Mouse (Mus musculus) spleen, postnatal 14 days (tissue): Measurements from ENCODE around the gene Creb3.
"Not testable (repeated sequence)": the region's sequence is repeated elsewhere in the genome, so short reads cannot be mapped to it uniquely, and the experiment has no call there.

Source experiments
- DNase-seq, 2 experiments: peaks; one replicate each; pipeline ENCODE4 v3.0.0; 2021 to 2022; ENCODE audit warnings: low spot score in 2 of 2

The Creb3 gene

GRCm38 (mm10) chr4:43583421-43583820, 21.3 kb downstream of the Creb3 start:
- DNase-seq, result no peak

DNA sequence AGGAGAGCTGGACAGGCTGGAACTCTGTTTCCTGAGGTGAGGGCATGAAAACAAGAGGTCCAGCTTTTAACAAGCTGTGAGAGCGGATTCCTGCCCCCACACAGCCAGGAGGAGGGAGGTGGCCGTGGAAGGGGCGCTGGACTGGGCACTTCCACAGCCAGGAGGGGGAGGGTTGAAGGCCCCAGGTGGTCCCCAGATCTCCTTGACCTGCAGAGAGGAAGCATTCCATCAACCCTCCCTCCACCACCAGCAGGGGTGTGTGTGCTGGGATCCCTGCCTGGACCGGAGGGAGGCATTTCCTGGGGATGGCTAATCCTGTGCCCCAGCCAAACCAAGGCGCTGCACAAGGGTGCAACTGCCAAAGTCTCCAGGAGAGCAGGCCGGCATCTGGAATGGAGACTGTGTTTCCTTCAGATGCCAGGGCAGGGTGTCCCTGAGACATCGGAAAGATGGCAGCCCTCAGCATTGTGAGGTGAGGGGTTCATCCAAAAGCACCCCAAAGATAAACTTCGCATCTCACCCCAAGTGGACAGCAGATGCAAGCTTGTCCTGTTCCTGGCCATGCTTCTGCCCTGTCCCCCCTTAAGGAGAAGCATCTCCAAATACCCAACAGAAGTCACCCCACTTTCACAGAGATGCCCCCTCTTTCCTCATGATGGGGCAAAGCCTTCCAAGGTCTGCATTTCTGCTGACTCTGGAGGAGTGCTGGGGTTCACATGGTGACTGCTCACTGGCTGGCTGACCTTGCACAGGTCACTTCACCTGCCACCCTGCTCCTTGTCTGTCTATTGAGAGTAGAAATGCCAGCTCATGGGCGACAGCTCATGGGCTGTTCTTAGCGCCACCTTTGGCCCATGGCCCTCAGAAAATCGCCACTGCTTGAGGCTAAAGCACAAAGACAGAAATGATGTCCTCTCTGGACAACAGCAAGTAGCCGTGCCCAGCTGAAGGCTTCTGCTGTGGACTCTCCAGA, 22.6 kb downstream of the Creb3 start, which contains the start of gene Msmp:
Gene Msmp, minus strand, starts transcription at position 51 of the 973 bp plus-strand sequence.
- DNase-seq, result no peak

- DNase-seq, result no peak
Measured at GRCm38 (mm10) chr4:43585682-43586081, 23.6 kb downstream of the Creb3 start.

DNA sequence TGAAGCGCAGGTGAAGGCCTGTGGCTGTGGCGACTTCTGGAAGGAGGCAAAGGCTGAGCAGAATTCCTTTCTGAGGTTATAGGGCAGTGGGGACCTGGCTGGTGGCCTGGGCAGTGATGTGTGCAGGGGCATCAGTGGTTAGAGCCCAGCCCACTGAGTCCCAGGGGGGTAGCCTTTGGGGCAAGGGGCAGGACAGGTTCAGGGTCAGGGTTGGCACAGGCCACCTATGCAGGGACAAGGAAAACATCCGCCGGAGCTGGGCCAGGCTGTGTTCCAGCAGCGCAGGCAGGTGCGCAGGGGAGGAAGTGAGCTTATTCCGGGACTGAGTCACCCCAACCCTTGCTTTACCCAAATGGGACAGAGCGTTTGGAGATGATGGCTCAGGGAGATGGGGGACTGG, 24.3 kb downstream of the Creb3 start:
- no peak for DNase-seq

GRCm38 (mm10) chr4:43587681-43588080, 25.5 kb downstream of the Creb3 start:
- no peak for DNase-seq

DNA sequence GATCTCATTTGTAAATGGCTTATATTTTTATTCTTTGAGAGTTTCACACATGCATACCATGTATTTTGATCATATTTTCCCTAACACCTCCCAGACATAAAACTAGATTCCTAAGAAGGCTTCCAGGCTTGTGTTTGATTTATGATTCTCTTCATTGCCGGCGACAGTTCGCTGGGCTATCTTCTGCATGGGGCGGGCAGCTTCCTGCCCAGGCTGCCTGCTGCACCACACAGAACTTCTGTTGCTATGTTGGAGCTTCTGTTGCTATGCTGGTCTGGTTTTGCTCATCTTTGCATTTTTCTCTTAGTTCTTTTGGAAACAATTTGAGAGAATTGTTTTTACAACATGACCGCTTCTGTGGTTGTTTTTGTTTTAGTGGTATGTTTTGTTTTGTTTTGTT, 29.4 kb downstream of the Creb3 start:
- no peak for DNase-seq

DNA sequence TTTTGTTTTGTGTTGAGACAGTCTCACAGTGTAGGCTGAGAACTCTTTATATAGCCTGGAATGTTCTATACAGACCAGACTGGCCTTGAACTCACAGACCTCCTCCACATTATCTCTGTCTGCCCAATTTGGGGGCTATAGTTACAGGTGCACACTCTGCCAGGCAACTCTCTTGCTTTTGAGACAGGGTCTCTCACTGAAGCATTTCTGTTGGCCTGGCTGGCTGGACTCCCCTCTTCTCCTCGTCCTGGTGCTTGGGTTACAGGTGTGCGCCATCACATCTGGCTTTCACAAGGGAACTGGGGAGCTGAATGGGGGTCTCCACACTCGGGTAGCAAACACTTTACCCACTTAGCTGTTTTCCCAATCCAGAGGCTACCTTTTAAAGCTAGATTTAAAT, 29.8 kb downstream of the Creb3 start:
- no peak for DNase-seq

DNA sequence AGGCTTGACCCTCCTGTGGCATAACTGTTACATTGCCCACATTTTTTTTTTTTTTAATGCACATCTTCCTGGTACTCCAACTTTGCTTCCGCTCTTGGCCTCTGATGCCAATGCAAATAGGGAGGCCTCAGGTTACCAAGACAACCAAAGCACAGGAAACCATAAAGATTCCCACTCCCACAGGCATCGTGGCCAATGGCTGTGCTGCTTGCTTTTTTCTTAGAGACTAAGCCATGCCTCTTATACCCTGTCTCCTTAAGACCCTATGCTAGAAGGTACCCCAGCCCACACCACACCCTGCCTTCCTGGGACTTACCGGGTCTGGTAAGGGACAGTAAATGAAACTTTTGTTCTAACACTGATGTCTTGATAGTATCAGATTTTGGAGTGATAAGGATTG, 31.3 kb downstream of the Creb3 start:
- no peak for DNase-seq

DNA sequence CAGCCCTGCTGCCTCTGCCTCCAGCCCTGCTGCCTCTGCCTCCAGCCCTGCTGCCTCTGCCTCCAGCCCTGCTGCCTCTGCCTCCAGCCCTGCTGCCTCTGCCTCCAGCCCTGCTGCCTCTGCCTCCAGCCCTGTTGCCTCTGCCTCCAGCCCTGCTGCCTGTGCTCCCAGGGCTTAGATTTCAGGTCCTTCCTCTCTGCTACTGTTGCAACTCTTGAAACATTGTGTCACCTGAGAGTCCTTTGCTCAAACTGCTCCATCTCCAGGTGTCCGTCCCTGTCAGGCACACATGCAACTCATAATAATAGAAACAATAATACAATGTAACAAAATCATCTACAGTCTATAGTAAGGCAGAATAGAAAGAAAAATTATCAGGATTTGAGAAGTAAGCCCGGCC, 34.5 kb downstream of the Creb3 start:
- not testable (repeated sequence) for DNase-seq

GRCm38 (mm10) chr4:43598200-43598599, 36.1 kb downstream of the Creb3 start:
- DNase-seq, result no peak

- no peak for DNase-seq
Measured at GRCm38 (mm10) chr4:43598650-43599380, 36.7 kb downstream of the Creb3 start.

DNA sequence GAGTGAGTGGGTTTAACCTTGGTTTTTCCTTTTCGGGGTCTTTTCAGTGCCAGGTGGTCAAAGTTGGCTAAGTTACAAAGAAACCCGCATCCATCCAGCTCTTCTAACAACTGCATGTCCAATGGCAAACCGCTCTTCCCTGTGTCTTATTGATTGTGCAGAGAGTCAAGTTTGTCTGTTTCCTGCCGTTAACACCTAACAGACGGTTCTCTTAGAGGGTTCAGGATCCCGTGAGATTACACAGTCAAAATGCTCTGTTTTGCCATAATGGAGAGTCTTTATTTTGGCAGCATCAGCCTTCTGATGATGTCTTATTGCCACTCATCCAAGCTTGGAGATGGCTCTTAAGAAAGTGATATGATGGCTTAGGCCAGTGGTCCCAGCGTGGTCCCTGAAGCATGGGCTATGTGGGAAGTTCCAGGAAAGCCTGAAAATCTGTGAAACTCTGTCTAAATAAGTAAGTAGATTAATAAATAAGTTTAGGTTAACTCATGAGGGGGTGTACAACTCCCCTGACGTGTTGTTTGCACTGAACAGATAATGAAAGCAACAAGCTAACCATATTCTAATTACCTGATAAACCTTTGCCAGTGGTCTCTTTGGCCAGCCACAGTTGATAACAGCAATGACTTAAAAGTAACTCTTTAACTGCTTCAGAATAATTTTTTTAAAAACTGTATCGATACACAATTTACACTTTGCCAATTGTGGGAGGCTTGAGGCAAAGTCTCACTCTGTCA, 38.2 kb downstream of the Creb3 start:
- DNase-seq, result no peak

DNA sequence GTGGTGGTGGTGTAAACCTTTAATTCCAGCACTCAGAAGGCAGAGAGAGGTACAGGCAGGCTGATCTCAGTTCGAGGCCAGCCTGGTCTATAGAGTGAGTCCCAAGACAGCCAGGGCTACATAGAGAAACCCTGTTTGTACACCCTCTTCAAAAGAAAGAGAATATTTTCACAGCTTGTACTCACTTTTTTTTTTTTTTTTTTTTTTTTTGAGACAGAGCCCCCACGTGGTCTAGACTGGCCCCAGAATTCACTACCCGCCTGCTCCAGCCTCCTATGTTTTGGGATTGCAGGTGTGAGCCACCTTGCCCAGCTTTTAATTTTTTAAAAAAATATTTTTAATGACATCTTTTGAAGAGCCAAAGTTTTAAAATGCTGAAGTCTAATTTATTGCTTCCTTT, 42.0 kb downstream of the Creb3 start:
- DNase-seq, result no peak

DNA sequence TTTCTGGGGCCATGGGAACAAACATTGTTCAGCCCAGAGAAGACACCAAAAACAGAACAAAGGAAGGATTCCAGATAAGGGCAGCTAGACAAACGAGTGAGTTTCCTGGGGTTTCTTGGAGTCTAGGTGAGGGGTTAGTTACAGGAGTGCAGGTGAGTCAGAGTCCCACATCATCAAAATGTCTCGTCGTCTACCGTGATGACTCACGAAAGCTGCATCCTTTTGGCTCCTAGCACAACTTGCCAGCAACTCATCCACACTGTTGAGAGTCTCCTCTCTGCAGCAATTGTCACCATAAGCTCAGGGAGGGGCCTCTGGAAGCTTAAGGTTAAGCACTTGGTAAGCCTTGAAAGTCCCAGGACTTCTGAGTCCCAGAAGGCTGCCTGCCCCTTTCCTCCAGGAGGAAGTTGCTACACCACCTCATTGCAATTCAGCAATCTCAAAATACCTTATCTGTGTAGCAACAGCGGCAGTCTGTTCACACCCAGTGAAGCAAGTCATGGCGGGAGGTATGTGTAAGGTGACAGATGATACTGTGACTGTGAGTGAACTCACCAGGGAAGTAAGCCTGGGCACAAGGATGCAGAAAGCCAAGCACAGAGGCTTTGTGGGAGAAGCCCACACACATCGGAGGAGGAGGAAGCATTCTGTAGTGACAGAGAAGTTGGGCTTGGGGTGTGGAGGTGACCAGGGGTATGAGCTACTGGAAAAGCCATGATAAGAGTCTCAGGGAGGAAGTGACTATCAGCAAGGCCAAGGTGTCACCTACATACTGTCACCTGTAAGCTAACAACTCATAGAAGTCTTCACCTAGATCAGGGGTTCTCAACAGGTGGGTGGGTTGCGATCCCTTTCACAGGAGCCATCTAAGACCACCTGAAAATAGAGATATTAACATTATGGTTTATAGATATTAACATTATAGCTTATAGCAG, 42.9 kb downstream of the Creb3 start:
- no peak for DNase-seq

- no peak for DNase-seq
Measured at GRCm38 (mm10) chr4:43612534-43612933, 50.4 kb downstream of the Creb3 start.

- no peak for DNase-seq
Measured at GRCm38 (mm10) chr4:43613060-43613730, 51.1 kb downstream of the Creb3 start.
